Mouse (Mus musculus) heart, embryonic 14.5 days (tissue): ENCODE results near the gene Plagl2. TPM values are rescaled to one million over a fixed set of nuclear protein-coding genes. Genes with fewer than 3 reads are reported as not detected.
"Not testable (repeated sequence)": the region's sequence is repeated elsewhere in the genome, so short reads cannot be mapped to it uniquely, and the experiment has no call there.

Source experiments
- ATAC-seq: fragments of 200-750 bp; cut with Nextera tagmentation; 2 replicates; pipeline ENCODE4 v1.8.0; 2017; ENCODE audit warnings: low read depth, moderate TSS enrichment; ENCODE audit not compliant: insufficient number of reproducible peaks, insufficient read depth, low FRiP score
- H3K27ac ChIP-seq, 2 experiments: fragments of 200-500 bp in 1 of 2; fragments of 300-500 bp in 1 of 2; sonication (generic) in 1 of 2; replicated peaks in 1 of 2; 2 replicates each; pipeline ENCODE4 v1.5.1; 2012 to 2014; ENCODE audit warnings: low read depth in 2 of 2, low read length in 2 of 2, control low read depth in 1 of 2, mild to moderate bottlenecking in 1 of 2, mixed read lengths in 1 of 2; ENCODE audit not compliant: control insufficient read depth in 1 of 2, insufficient read depth in 1 of 2
- H3K27me3 ChIP-seq: fragments of 300-500 bp; sonication (generic); 2 replicates; pipeline ENCODE4 v1.6.1; 2014; ENCODE audit warnings: mild to moderate bottlenecking, low read length, control low read depth; ENCODE audit not compliant: control insufficient read depth, insufficient read depth
- H3K36me3 ChIP-seq: fragments of 300-500 bp; sonication (generic); 2 replicates; pipeline ENCODE4 v1.6.1; 2014; ENCODE audit warnings: mild to moderate bottlenecking, control low read depth, low read length, mixed read lengths; ENCODE audit not compliant: control insufficient read depth, insufficient read depth
- H3K4me1 ChIP-seq, 2 experiments: fragments of 200-500 bp in 1 of 2; fragments of 300-500 bp in 1 of 2; sonication (generic) in 1 of 2; 2 replicates each; pipeline ENCODE4 v1.6.1; 2012 to 2014; ENCODE audit warnings: low read length in 2 of 2, control low read depth in 1 of 2, mixed read lengths in 1 of 2; ENCODE audit not compliant: control insufficient read depth in 2 of 2, insufficient read depth in 2 of 2
- H3K4me2 ChIP-seq: fragments of 300-500 bp; sonication (generic); 2 replicates; pipeline ENCODE4 v1.6.1; 2014; ENCODE audit warnings: mild to moderate bottlenecking, low read length
- H3K4me3 ChIP-seq, 2 experiments: fragments of 200-500 bp in 1 of 2; fragments of 300-500 bp in 1 of 2; sonication (generic) in 1 of 2; 2 replicates each; pipeline ENCODE4 v1.5.1; 2012 to 2014; ENCODE audit warnings: low read length in 2 of 2, mild to moderate bottlenecking in 2 of 2, control low read depth in 1 of 2, low read depth in 1 of 2, moderate library complexity in 1 of 2; ENCODE audit not compliant: control insufficient read depth in 1 of 2, insufficient read depth in 1 of 2
- H3K9ac ChIP-seq: fragments of 300-500 bp; sonication (generic); 2 replicates; pipeline ENCODE4 v1.6.1; 2014; ENCODE audit warnings: mild to moderate bottlenecking, low read length
- H3K9me3 ChIP-seq: fragments of 300-500 bp; sonication (generic); 2 replicates; pipeline ENCODE4 v1.6.1; 2016; ENCODE audit warnings: low read length, control low read depth; ENCODE audit not compliant: control insufficient read depth
- WGBS: fragments of 180-500 bp; shearing (Covaris S2); extraction: QIAGEN DNeasy Blood & Tissue Kit; methylation state at CpG from one replicate; pipeline ENCODE4 v1.1.7; 2014; 5-methylcytosine and 5-hydroxymethylcytosine counted together
- polyA plus RNA-seq: library from polyadenylated mRNA; unstranded; fragments of >200 nt; fragmentation: Nextera tagmentation; extraction: Ambion mirVana; gene quantifications from 2 replicates; pipeline ENCODE4 v1.2.1, GENCODE M21; 2014

The Plagl2 gene
- polyA plus RNA-seq, 1 experiment from 2014 or later, result 15.5 TPM

GRCm38 (mm10) chr2:153275577-153275976 lies 34.4 kb upstream of the Plagl2 start:
- not testable (repeated sequence) for H3K27me3 ChIP-seq, H3K27ac ChIP-seq, H3K4me1 ChIP-seq, H3K36me3 ChIP-seq, H3K9ac ChIP-seq, H3K9me3 ChIP-seq, ATAC-seq, H3K4me2 ChIP-seq, H3K4me3 ChIP-seq
- WGBS, result 80% methylated on average over 3 of the region's 3 CpGs

GRCm38 (mm10) chr2:153274919-153275247 lies 33.7 kb upstream of the Plagl2 start:
- H3K27ac ChIP-seq, result no peak overlapping the region
- no peaks in the 10 kb centered on the region; a peak in 1 of 4 replicates for H3K4me1 ChIP-seq
- H3K9me3 ChIP-seq, result no peaks in the 10 kb centered on the region
- no peak overlapping the region for H3K4me3 ChIP-seq
- H3K4me2 ChIP-seq, result no peak overlapping the region
- H3K36me3 ChIP-seq, result no peaks in the 10 kb centered on the region
- H3K9ac ChIP-seq, result no peak overlapping the region
- ATAC-seq, result no peak
- 73% methylated on average over 6 of the region's 6 CpGs for WGBS
- H3K27me3 ChIP-seq, result no peaks in the 10 kb centered on the region

- H3K9me3 ChIP-seq, H3K4me1 ChIP-seq, H3K4me2 ChIP-seq, H3K27me3 ChIP-seq, ATAC-seq, H3K4me3 ChIP-seq, H3K36me3 ChIP-seq, H3K27ac ChIP-seq, H3K9ac ChIP-seq: not testable (repeated sequence)
- 70% methylated on average over 6 of the region's 6 CpGs for WGBS
Measured at GRCm38 (mm10) chr2:153274200-153274918, 33.1 kb upstream of the Plagl2 start.

- not testable (repeated sequence) for H3K4me1 ChIP-seq, H3K27ac ChIP-seq, H3K27me3 ChIP-seq, H3K4me2 ChIP-seq, H3K9ac ChIP-seq, ATAC-seq, H3K4me3 ChIP-seq, H3K9me3 ChIP-seq
- 57% methylated on average over 8 of the region's 8 CpGs for WGBS
- H3K36me3 ChIP-seq, result peaks cover 21% of the 10 kb centered on the region
Measured at GRCm38 (mm10) chr2:153270231-153270915, 29.1 kb upstream of the Plagl2 start.

- WGBS, result 78% methylated on average over 2 of the region's 2 CpGs
- H3K27me3 ChIP-seq, result no peaks in the 10 kb centered on the region
- no peak for ATAC-seq
- no peaks in the 10 kb centered on the region for H3K9me3 ChIP-seq
- H3K4me2 ChIP-seq, result no peak overlapping the region
- peaks cover 47% of the 10 kb centered on the region for H3K36me3 ChIP-seq
- H3K9ac ChIP-seq, result no peak overlapping the region
- H3K27ac ChIP-seq, result no peak overlapping the region
- H3K4me3 ChIP-seq, result no peak overlapping the region
- H3K4me1 ChIP-seq, result no peaks in the 10 kb centered on the region; a peak in 1 of 4 replicates
Measured at GRCm38 (mm10) chr2:153267331-153267730, 26.1 kb upstream of the Plagl2 start.

GRCm38 (mm10) chr2:153263053-153263452 lies 21.8 kb upstream of the Plagl2 start:
- H3K4me3 ChIP-seq, result no peak overlapping the region
- no peaks in the 10 kb centered on the region for H3K9me3 ChIP-seq
- H3K27me3 ChIP-seq, result no peaks in the 10 kb centered on the region
- no peak overlapping the region for H3K4me2 ChIP-seq
- H3K27ac ChIP-seq, result no peak overlapping the region
- peaks cover 61% of the 10 kb centered on the region for H3K36me3 ChIP-seq
- no peak overlapping the region for H3K9ac ChIP-seq
- peaks cover 3 to 18% of the 10 kb centered on the region in 2 experiments; a peak in 3 of 4 replicates for H3K4me1 ChIP-seq
- no peak for ATAC-seq
- 92% methylated on average over 7 of the region's 7 CpGs for WGBS

- Histone ChIP-seq H3K27me3 (no peaks in the 10 kb centered on the region), H3K9me3 (no peaks in the 10 kb centered on the region), H3K4me3 (no peak overlapping the region), H3K4me2 (no peak overlapping the region), H3K27ac (no peak overlapping the region), H3K36me3 (peaks cover 38% of the 10 kb centered on the region), H3K4me1 (peaks cover 3 to 18% of the 10 kb centered on the region in 2 experiments; a peak in 3 of 4 replicates), H3K9ac (no peak overlapping the region)
- 28% methylated on average over 3 of the region's 3 CpGs for WGBS
- ATAC-seq, result no peak
Measured at GRCm38 (mm10) chr2:153259864-153260674, 18.8 kb upstream of the Plagl2 start.
